Mouse (Mus musculus): Measurements from ENCODE around the gene Spg20. TPM values are rescaled to one million over a fixed set of nuclear protein-coding genes. Genes with fewer than 3 reads are reported as not detected.

Gene Spg20
- polyA plus RNA-seq, 1 experiment = 9.0 TPM

- Histone ChIP-seq H3K27ac (ENCODE audit: control insufficient read depth, insufficient read depth, low read length) (no peak overlapping the region), H3K4me1 (replicated peaks; ENCODE audit: control insufficient read depth, insufficient read depth, low read length) (no peaks in the 10 kb centered on the region), H3K36me3 (ENCODE audit: control insufficient read depth, insufficient read depth, low read length) (no peaks in the 10 kb centered on the region), H3K4me3 (ENCODE audit: control insufficient read depth, insufficient read depth, low read length) (no peak overlapping the region), H3K27me3 (ENCODE audit: control insufficient read depth, insufficient read depth, low read length) (no peaks in the 10 kb centered on the region)
- TF ChIP-seq POLR2A (IDR thresholded peaks at IDR 0.05; ENCODE audit: control insufficient read depth, extremely low read depth, insufficient read depth, low read length, poor library complexity) (no peak), CTCF (IDR thresholded peaks at IDR 0.05; ENCODE audit: borderline replicate concordance, control insufficient read depth, extremely low read depth, insufficient read depth, low read length, poor library complexity) (no peak)
- DNase-seq = no peak
- 93% methylated on average over 6 of the region's 6 CpGs for WGBS
These were observed 37.2 kb upstream of the Spg20 start for GRCm38 (mm10) chr3:55074576-55075293.

- Histone ChIP-seq H3K36me3 (ENCODE audit: control insufficient read depth, insufficient read depth, low read length) (no peaks in the 10 kb centered on the region), H3K27ac (ENCODE audit: control insufficient read depth, insufficient read depth, low read length) (no peak overlapping the region), H3K4me3 (ENCODE audit: control insufficient read depth, insufficient read depth, low read length) (no peak overlapping the region), H3K4me1 (replicated peaks; ENCODE audit: control insufficient read depth, insufficient read depth, low read length) (no peaks in the 10 kb centered on the region), H3K27me3 (ENCODE audit: control insufficient read depth, insufficient read depth, low read length) (no peaks in the 10 kb centered on the region)
- DNase-seq = no peak
- 85% methylated on average over 3 of the region's 3 CpGs for WGBS
- no peak for TF ChIP-seq POLR2A (IDR thresholded peaks at IDR 0.05; ENCODE audit: control insufficient read depth, extremely low read depth, insufficient read depth, low read length, poor library complexity)
- no peak for TF ChIP-seq CTCF (IDR thresholded peaks at IDR 0.05; ENCODE audit: borderline replicate concordance, control insufficient read depth, extremely low read depth, insufficient read depth, low read length, poor library complexity)
These were observed 36.6 kb upstream of the Spg20 start for GRCm38 (mm10) chr3:55075294-55075648.

- Histone ChIP-seq H3K4me3 (ENCODE audit: control insufficient read depth, insufficient read depth, low read length) (no peak overlapping the region), H3K36me3 (ENCODE audit: control insufficient read depth, insufficient read depth, low read length) (no peaks in the 10 kb centered on the region), H3K4me1 (replicated peaks; ENCODE audit: control insufficient read depth, insufficient read depth, low read length) (no peaks in the 10 kb centered on the region), H3K27me3 (ENCODE audit: control insufficient read depth, insufficient read depth, low read length) (no peaks in the 10 kb centered on the region), H3K27ac (ENCODE audit: control insufficient read depth, insufficient read depth, low read length) (no peak overlapping the region)
- DNase-seq = no peak
- TF ChIP-seq CTCF (IDR thresholded peaks at IDR 0.05; ENCODE audit: borderline replicate concordance, control insufficient read depth, extremely low read depth, insufficient read depth, low read length, poor library complexity) (no peak), POLR2A (IDR thresholded peaks at IDR 0.05; ENCODE audit: control insufficient read depth, extremely low read depth, insufficient read depth, low read length, poor library complexity) (no peak)
- 80% methylated on average over 6 of the region's 6 CpGs for WGBS
These were observed 33.7 kb upstream of the Spg20 start for GRCm38 (mm10) chr3:55078233-55078632.

GRCm38 (mm10) chr3:55079619-55080018 lies 32.3 kb upstream of the Spg20 start:
- Histone ChIP-seq H3K4me3 (ENCODE audit: control insufficient read depth, insufficient read depth, low read length) (no peak overlapping the region), H3K27me3 (ENCODE audit: control insufficient read depth, insufficient read depth, low read length) (no peaks in the 10 kb centered on the region), H3K36me3 (ENCODE audit: control insufficient read depth, insufficient read depth, low read length) (no peaks in the 10 kb centered on the region), H3K4me1 (replicated peaks; ENCODE audit: control insufficient read depth, insufficient read depth, low read length) (no peaks in the 10 kb centered on the region), H3K27ac (ENCODE audit: control insufficient read depth, insufficient read depth, low read length) (no peak overlapping the region)
- no peak for DNase-seq
- WGBS = 83% methylated on average over 8 of the region's 8 CpGs
- TF ChIP-seq CTCF (IDR thresholded peaks at IDR 0.05; ENCODE audit: borderline replicate concordance, control insufficient read depth, extremely low read depth, insufficient read depth, low read length, poor library complexity) = no peak
- no peak for TF ChIP-seq POLR2A (IDR thresholded peaks at IDR 0.05; ENCODE audit: control insufficient read depth, extremely low read depth, insufficient read depth, low read length, poor library complexity)

DNA sequence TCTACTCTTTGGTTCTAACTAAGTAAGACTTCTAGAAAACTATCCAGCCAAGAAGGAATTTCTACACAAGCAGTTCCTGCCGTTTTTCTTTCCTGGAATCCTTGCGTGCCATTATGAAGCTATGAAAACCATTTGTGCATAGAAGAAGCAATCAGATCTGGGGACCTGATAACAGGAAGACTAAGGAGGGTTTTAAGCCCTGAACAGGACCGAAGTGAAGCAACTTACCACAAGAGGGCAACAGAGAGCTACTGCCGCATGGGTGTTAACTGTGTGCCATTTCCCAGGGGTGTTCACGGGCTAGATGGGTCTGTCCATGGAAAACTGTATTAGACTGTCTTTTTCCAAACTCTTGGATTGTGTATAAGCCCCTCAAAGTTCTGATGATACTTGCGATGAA lies 31.9 kb upstream of the Spg20 start:
- 16% methylated on average over 6 of the region's 6 CpGs for WGBS
- H3K36me3 ChIP-seq (ENCODE audit: control insufficient read depth, insufficient read depth, low read length) = no peaks in the 10 kb centered on the region
- H3K27ac ChIP-seq (ENCODE audit: control insufficient read depth, insufficient read depth, low read length) = no peak overlapping the region
- H3K4me1 ChIP-seq (replicated peaks; ENCODE audit: control insufficient read depth, insufficient read depth, low read length) = no peaks in the 10 kb centered on the region
- H3K27me3 ChIP-seq (ENCODE audit: control insufficient read depth, insufficient read depth, low read length) = no peaks in the 10 kb centered on the region
- DNase-seq = peak; percentile 55
- no peak overlapping the region for H3K4me3 ChIP-seq (ENCODE audit: control insufficient read depth, insufficient read depth, low read length)
- no peak for TF ChIP-seq CTCF (IDR thresholded peaks at IDR 0.05; ENCODE audit: borderline replicate concordance, control insufficient read depth, extremely low read depth, insufficient read depth, low read length, poor library complexity)
- TF ChIP-seq POLR2A (IDR thresholded peaks at IDR 0.05; ENCODE audit: control insufficient read depth, extremely low read depth, insufficient read depth, low read length, poor library complexity) = no peak

DNA sequence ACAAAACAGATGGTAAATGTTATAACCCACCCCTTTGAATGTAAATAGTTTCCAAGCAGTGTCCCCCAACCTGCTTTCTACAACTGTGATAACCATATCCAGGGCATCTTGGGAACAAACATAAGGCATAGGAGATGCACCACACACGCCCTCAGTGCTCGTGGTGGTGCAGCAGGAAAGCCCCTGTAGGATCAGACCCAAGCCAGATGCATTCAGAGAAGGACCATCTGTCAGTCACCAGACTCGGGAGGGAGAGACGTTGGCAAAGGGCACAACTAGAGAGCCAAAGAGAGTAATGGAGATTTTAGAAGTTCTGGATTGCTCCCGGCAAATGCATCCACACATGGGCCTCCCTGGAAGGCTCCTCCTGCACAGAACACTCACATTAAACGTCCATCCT lies 27.1 kb upstream of the Spg20 start:
- Histone ChIP-seq H3K4me3 (ENCODE audit: control insufficient read depth, insufficient read depth, low read length) (no peak overlapping the region), H3K36me3 (ENCODE audit: control insufficient read depth, insufficient read depth, low read length) (no peaks in the 10 kb centered on the region), H3K4me1 (replicated peaks; ENCODE audit: control insufficient read depth, insufficient read depth, low read length) (no peaks in the 10 kb centered on the region), H3K27me3 (ENCODE audit: control insufficient read depth, insufficient read depth, low read length) (no peaks in the 10 kb centered on the region), H3K27ac (ENCODE audit: control insufficient read depth, insufficient read depth, low read length) (no peak overlapping the region)
- DNase-seq = no peak
- WGBS = 77% methylated on average over 6 of the region's 6 CpGs
- no peak for TF ChIP-seq POLR2A (IDR thresholded peaks at IDR 0.05; ENCODE audit: control insufficient read depth, extremely low read depth, insufficient read depth, low read length, poor library complexity)
- no peak for TF ChIP-seq CTCF (IDR thresholded peaks at IDR 0.05; ENCODE audit: borderline replicate concordance, control insufficient read depth, extremely low read depth, insufficient read depth, low read length, poor library complexity)

DNA sequence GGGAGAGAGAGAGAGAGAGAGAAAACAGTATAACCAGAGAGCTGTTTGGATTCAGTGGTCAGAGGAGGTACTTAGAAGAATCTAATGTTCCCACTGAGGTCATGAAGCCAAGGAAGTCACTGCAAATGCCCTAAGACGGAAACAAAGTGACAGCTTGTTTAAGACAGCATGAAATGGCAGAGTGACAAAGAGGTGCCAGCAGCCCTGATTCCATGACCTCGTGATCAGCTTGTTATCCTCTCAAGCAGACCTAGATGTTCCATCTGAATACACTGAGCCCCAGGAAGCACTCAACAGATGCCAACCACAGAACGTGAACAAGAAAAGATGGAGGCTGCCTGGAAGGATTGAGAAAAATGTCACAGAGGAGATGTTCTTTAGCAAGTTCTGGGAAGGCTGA lies 26.2 kb upstream of the Spg20 start:
- H3K4me3 ChIP-seq (ENCODE audit: control insufficient read depth, insufficient read depth, low read length) = no peak overlapping the region
- H3K36me3 ChIP-seq (ENCODE audit: control insufficient read depth, insufficient read depth, low read length) = no peaks in the 10 kb centered on the region
- 77% methylated on average over 3 of the region's 3 CpGs for WGBS
- no peak overlapping the region for H3K27ac ChIP-seq (ENCODE audit: control insufficient read depth, insufficient read depth, low read length)
- TF ChIP-seq POLR2A (IDR thresholded peaks at IDR 0.05; ENCODE audit: control insufficient read depth, extremely low read depth, insufficient read depth, low read length, poor library complexity) = no peak
- no peak for TF ChIP-seq CTCF (IDR thresholded peaks at IDR 0.05; ENCODE audit: borderline replicate concordance, control insufficient read depth, extremely low read depth, insufficient read depth, low read length, poor library complexity)
- no peaks in the 10 kb centered on the region for H3K27me3 ChIP-seq (ENCODE audit: control insufficient read depth, insufficient read depth, low read length)
- DNase-seq = no peak
- no peaks in the 10 kb centered on the region for H3K4me1 ChIP-seq (replicated peaks; ENCODE audit: control insufficient read depth, insufficient read depth, low read length)

All from thymus, adult 2 months (tissue).